Mouse (Mus musculus): ENCODE data around the gene Lamc1. TPM values are rescaled to one million over a fixed set of nuclear protein-coding genes. Genes with fewer than 3 reads are reported as not detected.

Lamc1 gene
- polyA plus RNA-seq, 1 experiment: 22.8 TPM

GRCm38 (mm10) chr1:153331796-153332443 lies 666 bp downstream of the Lamc1 start:
- H3K27ac ChIP-seq (ENCODE audit: insufficient read depth, low read depth, low read length): peak overlapping the region; percentile 3
- H3K4me3 ChIP-seq (ENCODE audit: low read depth, low read length): peak overlapping the region; percentile 97
- H3K4me1 ChIP-seq (ENCODE audit: control insufficient read depth, insufficient read depth, insufficient read length, low read length): peaks cover 5% of the 10 kb centered on the region
- TF ChIP-seq POLR2A (IDR thresholded peaks at IDR 0.05; ENCODE audit: low read depth, low read length) (no peak), CTCF (IDR thresholded peaks at IDR 0.05; ENCODE audit: extremely low read depth, insufficient read length, insufficient replicate concordance, low read depth, low read length) (0 out of 2 replicates have a peak, but pooled peaks have one; percentile 28)
- no peaks in the 10 kb centered on the region for H3K36me3 ChIP-seq (ENCODE audit: control insufficient read depth, insufficient read depth, low read length)
- under 1% methylated on average over 42 of the region's 42 CpGs for WGBS
- no peaks in the 10 kb centered on the region for H3K27me3 ChIP-seq (ENCODE audit: control insufficient read depth, insufficient read depth, low read length)

DNA sequence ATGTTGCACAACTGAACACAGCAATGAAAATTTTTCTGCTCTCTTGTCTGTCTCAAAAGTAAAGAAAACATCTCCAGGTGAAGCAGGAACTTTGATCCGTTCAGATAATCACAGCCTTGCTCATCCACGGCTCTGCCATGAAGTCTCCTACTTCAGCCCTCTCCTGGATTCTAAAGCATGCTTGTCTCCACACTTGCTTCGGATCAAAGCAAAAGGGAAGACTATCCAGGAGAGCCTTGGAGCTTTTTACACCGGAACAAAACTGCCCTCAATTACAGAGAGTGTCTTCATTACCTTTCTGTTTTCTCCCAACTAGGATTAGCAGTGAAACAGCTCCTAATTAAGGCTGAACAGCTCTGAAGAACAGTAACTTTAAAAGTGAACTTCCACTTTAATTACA lies 1.4 kb downstream of the Lamc1 start:
- Histone ChIP-seq H3K27ac (ENCODE audit: insufficient read depth, low read depth, low read length) (0 out of 2 replicates have a peak overlapping the region, but pooled peaks have one; percentile 3), H3K4me3 (ENCODE audit: low read depth, low read length) (no peak overlapping the region), H3K36me3 (ENCODE audit: control insufficient read depth, insufficient read depth, low read length) (no peaks in the 10 kb centered on the region), H3K4me1 (ENCODE audit: control insufficient read depth, insufficient read depth, insufficient read length, low read length) (peaks cover 5% of the 10 kb centered on the region), H3K27me3 (ENCODE audit: control insufficient read depth, insufficient read depth, low read length) (no peaks in the 10 kb centered on the region)
- 8% methylated on average over 4 of the region's 4 CpGs for WGBS
- TF ChIP-seq CTCF (IDR thresholded peaks at IDR 0.05; ENCODE audit: extremely low read depth, insufficient read length, insufficient replicate concordance, low read depth, low read length): no peak
- TF ChIP-seq POLR2A (IDR thresholded peaks at IDR 0.05; ENCODE audit: low read depth, low read length): no peak

- H3K27me3 ChIP-seq (ENCODE audit: control insufficient read depth, insufficient read depth, low read length): no peaks in the 10 kb centered on the region
These were observed 3.3 kb downstream of the Lamc1 start for GRCm38 (mm10) chr1:153329306-153329705.

DNA sequence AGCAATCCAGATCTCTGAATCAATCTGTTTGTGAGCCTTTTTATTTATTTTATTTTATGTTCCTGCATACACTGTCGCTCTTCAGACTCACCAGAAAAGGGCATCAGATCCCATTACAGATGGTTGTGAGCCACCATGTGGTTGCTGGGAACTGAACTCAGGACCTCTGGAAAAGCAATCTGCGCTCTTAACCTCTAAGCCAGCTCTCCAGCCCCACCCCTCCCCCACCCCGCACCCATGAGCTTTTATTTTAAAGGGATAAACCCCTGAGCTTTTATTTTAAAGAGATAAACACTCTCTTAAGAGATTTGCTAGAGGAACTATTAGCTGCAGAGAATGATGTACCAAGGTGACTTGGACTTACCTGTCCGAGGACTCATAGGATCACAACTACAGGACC lies 5.5 kb downstream of the Lamc1 start:
- WGBS: 92% methylated on average over 4 of the region's 4 CpGs

More at GRCm38 (mm10) chr1:153329306-153329705, 3.3 kb downstream of the Lamc1 start:
- H3K4me3 ChIP-seq (ENCODE audit: low read depth, low read length): no peak overlapping the region
- TF ChIP-seq CTCF (IDR thresholded peaks at IDR 0.05; ENCODE audit: extremely low read depth, insufficient read length, insufficient replicate concordance, low read depth, low read length) (no peak), POLR2A (IDR thresholded peaks at IDR 0.05; ENCODE audit: low read depth, low read length) (no peak)
- H3K4me1 ChIP-seq (ENCODE audit: control insufficient read depth, insufficient read depth, insufficient read length, low read length): peaks cover 5% of the 10 kb centered on the region
- 80% methylated on average over 6 of the region's 6 CpGs for WGBS
- no peaks in the 10 kb centered on the region for H3K36me3 ChIP-seq (ENCODE audit: control insufficient read depth, insufficient read depth, low read length)
- H3K27ac ChIP-seq (ENCODE audit: insufficient read depth, low read depth, low read length): no peak overlapping the region

GRCm38 (mm10) chr1:153326226-153326625 lies 6.4 kb downstream of the Lamc1 start:
- Histone ChIP-seq H3K27ac (ENCODE audit: insufficient read depth, low read depth, low read length) (no peak overlapping the region), H3K4me3 (ENCODE audit: low read depth, low read length) (no peak overlapping the region), H3K36me3 (ENCODE audit: control insufficient read depth, insufficient read depth, low read length) (no peaks in the 10 kb centered on the region), H3K4me1 (ENCODE audit: control insufficient read depth, insufficient read depth, insufficient read length, low read length) (peaks cover 3% of the 10 kb centered on the region), H3K27me3 (ENCODE audit: control insufficient read depth, insufficient read depth, low read length) (no peaks in the 10 kb centered on the region; the same call in 1 of the 2 replicates)
- 90% methylated on average over 7 of the region's 7 CpGs for WGBS
- no peak for TF ChIP-seq CTCF (IDR thresholded peaks at IDR 0.05; ENCODE audit: extremely low read depth, insufficient read length, insufficient replicate concordance, low read depth, low read length)

More for the DNA sequence above, 5.5 kb downstream of the Lamc1 start:
- Histone ChIP-seq H3K36me3 (ENCODE audit: control insufficient read depth, insufficient read depth, low read length) (no peaks in the 10 kb centered on the region), H3K27ac (ENCODE audit: insufficient read depth, low read depth, low read length) (no peak overlapping the region), H3K4me1 (ENCODE audit: control insufficient read depth, insufficient read depth, insufficient read length, low read length) (0 out of 2 replicates have a peak, but pooled peaks cover 2% of the 10 kb centered on the region), H3K27me3 (ENCODE audit: control insufficient read depth, insufficient read depth, low read length) (no peaks in the 10 kb centered on the region; the same call in 1 of the 2 replicates), H3K4me3 (ENCODE audit: low read depth, low read length) (no peak overlapping the region)
- TF ChIP-seq POLR2A (IDR thresholded peaks at IDR 0.05; ENCODE audit: low read depth, low read length) (no peak), CTCF (IDR thresholded peaks at IDR 0.05; ENCODE audit: extremely low read depth, insufficient read length, insufficient replicate concordance, low read depth, low read length) (no peak)

GRCm38 (mm10) chr1:153321404-153321803 lies 11.2 kb downstream of the Lamc1 start:
- peaks cover 3% of the 10 kb centered on the region for H3K4me1 ChIP-seq (ENCODE audit: control insufficient read depth, insufficient read depth, insufficient read length, low read length)
- 35% methylated on average over 12 of the region's 12 CpGs for WGBS

GRCm38 (mm10) chr1:153320554-153321147 lies 11.9 kb downstream of the Lamc1 start:
- Histone ChIP-seq H3K4me1 (ENCODE audit: control insufficient read depth, insufficient read depth, insufficient read length, low read length) (peaks cover 3% of the 10 kb centered on the region), H3K27ac (ENCODE audit: insufficient read depth, low read depth, low read length) (no peak overlapping the region), H3K4me3 (ENCODE audit: low read depth, low read length) (no peak overlapping the region), H3K27me3 (ENCODE audit: control insufficient read depth, insufficient read depth, low read length) (no peaks in the 10 kb centered on the region; the same call in 1 of the 2 replicates), H3K36me3 (ENCODE audit: control insufficient read depth, insufficient read depth, low read length) (no peaks in the 10 kb centered on the region)
- TF ChIP-seq POLR2A (IDR thresholded peaks at IDR 0.05; ENCODE audit: low read depth, low read length) (no peak), CTCF (IDR thresholded peaks at IDR 0.05; ENCODE audit: extremely low read depth, insufficient read length, insufficient replicate concordance, low read depth, low read length) (no peak)
- WGBS: 19% methylated on average over 6 of the region's 6 CpGs

More at GRCm38 (mm10) chr1:153321404-153321803, 11.2 kb downstream of the Lamc1 start:
- TF ChIP-seq CTCF (IDR thresholded peaks at IDR 0.05; ENCODE audit: extremely low read depth, insufficient read length, insufficient replicate concordance, low read depth, low read length): no peak
- TF ChIP-seq POLR2A (IDR thresholded peaks at IDR 0.05; ENCODE audit: low read depth, low read length): no peak
- no peak overlapping the region for H3K27ac ChIP-seq (ENCODE audit: insufficient read depth, low read depth, low read length)
- no peaks in the 10 kb centered on the region for H3K36me3 ChIP-seq (ENCODE audit: control insufficient read depth, insufficient read depth, low read length)
- no peaks in the 10 kb centered on the region; the same call in 1 of the 2 replicates for H3K27me3 ChIP-seq (ENCODE audit: control insufficient read depth, insufficient read depth, low read length)
- H3K4me3 ChIP-seq (ENCODE audit: low read depth, low read length): no peak overlapping the region

Data from small intestine, adult 2 months (tissue).